Mouse (Mus musculus) activated CD4-positive, CD25-positive, alpha-beta regulatory T cell, adult 4 months (primary cell): ENCODE measurements around the gene Gm16181. TPM values are rescaled to one million over a fixed set of nuclear protein-coding genes. Genes with fewer than 3 reads are reported as not detected.

Experiments used
- ATAC-seq: one replicate; pipeline ENCODE4 v1.8.0; 2017
- polyA plus RNA-seq, 2 experiments: library from polyadenylated mRNA; unstranded; fragments of 100-300 nt; shearing (Covaris generic); gene quantifications; one replicate each; pipeline ENCODE4 v1.2.1; 2017

Gene Gm16181
- polyA plus RNA-seq, 2 experiments from 2014 or later = 1.8 TPM; not detected in 1

DNA sequence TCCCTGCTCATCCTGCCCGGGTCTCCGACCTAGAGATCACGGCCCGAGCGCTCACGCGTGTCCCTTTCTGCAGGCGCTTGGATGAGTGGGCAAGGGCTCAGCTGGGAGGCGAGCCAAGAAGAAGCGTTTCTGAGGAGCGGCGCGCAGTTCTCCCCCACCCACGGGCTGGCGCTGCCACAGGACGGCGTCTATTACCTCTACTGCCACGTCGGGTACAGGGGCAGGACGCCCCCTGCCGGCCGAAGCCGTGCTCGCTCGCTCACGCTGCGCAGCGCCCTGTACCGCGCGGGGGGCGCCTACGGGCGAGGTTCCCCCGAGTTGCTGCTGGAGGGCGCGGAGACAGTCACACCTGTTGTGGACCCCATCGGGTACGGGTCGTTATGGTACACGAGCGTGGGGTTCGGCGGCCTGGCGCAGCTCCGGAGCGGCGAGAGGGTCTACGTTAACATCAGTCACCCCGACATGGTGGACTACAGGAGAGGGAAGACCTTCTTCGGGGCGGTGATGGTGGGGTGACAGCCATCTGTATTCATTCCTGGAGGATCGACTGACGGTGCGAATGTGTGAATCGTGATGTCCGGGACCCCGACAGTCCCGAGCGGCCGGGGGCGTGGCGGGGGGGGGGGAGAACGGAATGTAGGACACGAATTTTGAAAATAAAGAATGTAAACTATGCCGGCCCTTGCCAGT, 24.9 kb upstream of the Gm16181 start:
- ATAC-seq = peak; percentile 30

DNA sequence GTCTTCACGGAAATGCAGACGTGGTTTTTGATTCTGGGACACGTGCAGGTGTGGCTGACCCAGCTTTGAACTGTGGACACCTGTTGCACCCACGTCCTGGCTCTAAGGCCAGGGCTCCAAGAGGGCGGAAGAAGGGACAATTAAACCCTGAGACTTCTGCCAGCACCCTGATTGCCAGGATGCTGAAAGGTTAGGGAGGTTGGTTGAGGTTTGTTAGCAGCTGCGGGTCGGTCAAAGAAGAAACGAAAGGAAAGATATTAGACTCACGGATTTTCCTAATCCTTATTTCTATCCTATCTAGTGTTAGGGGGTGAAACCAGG, 24.4 kb upstream of the Gm16181 start:
- no peak for ATAC-seq

DNA sequence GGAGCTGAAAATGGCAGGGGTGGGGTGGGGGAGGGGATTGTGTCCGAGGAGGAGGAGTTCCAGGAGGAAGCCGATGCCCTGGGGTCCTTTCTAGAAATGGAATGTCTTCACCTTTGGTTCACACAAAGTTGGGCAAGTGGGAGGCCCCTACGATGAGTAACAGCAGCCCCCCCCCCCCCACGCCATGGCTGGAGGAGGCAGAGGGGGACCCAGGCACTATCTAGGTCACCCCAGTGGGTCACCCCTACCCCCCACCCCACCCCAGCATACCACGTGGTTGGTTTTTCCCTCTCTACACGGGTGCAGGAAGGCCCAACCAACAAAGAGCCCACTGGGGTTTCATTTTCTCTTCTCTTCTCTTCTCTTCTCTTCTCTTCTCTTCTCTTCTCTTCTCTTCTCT, 23.5 kb upstream of the Gm16181 start:
- no peak for ATAC-seq

DNA sequence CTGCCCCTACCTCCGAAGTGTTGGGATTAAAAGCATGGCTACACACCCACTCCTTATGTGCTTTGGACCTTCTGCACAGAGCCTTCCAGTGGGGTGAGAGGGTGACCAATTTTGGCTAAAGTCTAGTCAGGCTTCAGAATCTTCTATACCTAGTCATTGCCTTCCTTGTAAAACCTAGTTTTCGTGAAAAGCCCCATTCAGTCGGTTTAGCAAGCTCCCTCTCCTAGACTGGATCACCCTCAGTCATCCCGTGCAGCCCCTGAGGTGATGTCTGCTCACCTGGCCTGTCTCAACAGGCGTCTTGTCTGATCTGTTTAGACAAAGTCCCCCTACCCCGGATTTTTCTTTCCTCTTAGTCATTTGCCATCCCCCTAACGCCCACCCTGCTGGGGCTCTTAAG, 22.6 kb upstream of the Gm16181 start:
- no peak for ATAC-seq

DNA sequence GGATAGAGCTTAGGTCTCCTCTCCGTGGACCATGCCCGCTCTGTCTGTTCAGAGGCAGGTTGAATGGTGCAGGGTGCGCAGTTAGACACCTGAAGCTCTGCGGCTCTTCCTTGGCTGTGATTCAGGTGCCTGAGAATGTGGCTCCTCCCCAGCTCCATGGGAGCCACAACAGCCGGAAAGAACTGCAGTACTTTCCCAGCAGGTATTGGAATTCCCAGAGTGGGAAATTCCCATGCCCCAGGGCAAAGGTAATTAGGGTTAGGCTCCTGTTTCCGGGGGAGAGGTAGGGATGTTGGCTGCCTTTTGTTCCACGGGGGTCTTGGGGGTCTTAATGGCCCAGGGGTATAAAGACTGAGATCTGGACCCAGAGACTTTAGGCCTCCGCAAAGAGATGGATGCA, 21.7 kb upstream of the Gm16181 start:
- no peak for ATAC-seq

DNA sequence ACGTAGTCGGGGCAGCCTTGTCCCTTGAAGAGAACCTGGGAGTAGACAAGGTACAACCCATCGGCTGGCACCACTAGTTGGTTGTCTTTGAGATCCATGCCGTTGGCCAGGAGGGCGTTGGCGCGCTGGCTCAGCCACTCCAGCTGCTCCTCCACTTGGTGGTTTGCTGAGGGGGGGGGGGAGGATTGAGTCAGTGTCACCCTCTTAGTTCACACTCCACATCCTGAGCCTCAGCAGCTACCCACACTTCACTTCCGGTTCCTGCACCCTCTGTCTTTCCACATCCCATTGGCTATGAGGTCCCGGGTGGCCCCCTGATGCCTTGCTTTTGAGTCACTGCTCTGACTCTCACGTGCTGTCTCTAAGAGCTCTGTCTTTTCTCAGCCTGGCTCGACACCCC, 20.2 kb upstream of the Gm16181 start:
- ATAC-seq = peak; percentile 70

DNA sequence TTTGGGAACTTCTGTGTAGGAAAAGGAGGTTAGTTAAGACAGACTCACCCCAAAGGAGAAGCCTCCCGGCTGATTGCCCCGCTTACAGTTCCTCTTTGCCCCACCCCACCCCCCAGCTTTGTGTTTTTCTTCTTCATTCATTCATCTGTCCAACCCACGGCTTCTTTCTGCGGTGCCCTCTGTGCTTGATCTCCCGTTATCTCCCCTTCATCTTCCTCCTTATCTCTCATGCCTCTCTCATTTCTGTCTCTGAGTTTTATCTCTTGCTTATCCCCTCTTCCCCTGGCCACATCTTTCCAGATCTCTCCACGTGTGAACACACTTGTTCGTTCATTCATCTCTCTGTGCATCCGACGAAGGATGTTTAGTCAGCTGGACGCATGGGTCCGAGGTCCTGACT, 19.5 kb upstream of the Gm16181 start:
- ATAC-seq = no peak

DNA sequence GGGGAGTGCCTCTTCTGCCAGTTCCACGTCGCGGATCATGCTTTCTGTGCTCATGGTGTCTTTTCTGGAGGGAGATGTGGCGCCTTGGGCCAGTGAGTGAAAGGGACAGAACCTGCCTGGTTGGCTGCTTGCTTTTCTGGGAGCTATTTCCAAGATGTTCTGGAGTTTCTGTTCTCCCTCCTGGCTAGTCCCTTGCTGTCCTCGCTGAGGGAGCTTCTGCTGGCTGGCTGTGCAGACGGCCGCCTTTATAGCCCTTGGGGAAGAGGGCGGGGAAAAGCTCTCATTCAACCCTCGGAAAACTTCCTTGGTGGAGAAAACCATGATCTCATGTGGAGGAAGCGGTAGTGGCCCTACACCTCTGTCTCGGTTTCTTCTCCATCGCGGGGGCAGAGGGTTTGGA, 18.8 kb upstream of the Gm16181 start, which contains the start of gene Tnf:
Gene Tnf (minus strand): TSS at position 221 of the 400 bp plus-strand sequence.
- ATAC-seq = peak; percentile 6

DNA sequence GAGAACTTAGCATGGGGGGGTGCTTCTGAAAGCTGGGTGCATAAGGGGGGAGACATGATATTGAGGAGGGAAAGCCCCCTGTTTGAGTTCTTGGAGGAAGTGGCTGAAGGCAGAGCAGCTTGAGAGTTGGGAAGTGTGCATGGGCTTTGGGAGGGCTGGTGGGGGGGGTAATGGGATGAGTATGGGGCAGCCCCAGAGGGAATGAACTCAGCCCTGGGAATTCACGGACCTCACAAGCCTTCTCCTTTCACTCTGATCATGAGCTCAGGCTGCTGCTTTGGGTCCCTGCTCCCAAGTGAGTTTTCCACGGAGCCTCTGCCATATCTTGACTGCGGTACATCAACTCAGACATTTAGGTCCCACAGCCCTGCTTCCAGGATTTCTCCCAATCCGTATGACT, 18.2 kb upstream of the Gm16181 start:
- no peak for ATAC-seq

DNA sequence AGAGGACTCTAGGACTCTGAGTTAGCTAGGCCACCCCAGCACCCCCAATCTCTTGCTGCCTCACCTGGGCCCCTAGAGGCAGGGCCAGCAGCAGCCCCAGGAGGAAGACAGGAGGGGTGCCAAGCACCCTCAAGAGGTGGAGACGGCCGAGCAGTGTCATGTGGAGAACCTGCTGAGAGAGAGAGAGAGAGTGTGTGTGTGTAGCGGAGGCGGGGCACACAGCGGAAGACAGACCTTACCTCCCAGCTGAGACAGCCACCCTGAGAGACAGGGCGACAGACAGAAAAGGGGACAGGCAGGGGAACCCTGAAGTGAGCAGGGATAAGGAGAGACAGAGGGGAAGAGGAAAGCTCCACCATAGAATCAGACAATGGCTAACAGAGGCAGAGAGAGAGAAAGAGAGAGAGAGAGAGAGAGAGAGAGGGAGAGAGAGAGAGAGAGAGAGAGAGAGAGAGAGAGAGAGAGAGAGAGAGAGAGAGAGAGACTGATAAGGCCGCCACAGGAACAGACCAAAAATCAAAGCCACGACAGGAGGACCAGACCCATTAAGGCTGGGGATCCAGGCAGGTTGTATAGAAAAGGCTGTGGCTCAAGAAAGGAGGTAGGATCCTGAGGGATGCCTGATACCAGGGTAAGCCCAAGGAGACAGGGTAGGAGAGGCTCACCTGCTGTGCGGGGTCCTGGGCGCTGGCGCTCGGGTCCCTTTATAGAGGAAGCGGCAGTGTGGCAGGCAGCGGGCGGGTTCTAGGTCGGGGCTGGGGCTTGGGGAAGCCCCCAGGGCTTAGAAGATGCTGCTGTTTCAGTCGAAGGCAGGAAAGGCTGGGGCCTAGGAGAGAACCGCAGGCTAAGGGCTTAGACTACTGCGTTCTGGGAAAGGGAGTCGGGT, 15.9 kb upstream of the Gm16181 start, which contains the start of gene Lta:
Gene Lta (minus strand): TSS at position 858 of the 886 bp plus-strand sequence.
- ATAC-seq = peak; percentile 55

DNA sequence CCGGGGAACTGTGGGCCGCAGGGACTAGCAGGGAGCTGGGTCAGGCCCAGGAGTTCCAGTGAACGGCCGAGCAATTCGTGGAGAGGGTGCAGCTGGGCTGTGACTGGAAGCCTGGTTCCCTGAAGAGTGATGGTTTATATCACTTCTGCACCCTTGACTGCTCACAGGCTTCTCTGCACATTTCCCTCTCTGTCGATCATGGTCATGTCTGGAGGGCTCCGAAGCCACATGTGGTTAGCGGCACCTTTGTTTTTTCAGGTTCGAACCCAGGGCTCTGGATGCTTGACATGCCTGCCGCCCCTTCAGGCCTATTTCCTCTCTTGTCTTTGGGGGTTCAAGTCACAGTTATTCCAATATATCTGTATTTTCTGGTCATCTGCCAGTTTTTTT, 15.3 kb upstream of the Gm16181 start:
- no peak for ATAC-seq

DNA sequence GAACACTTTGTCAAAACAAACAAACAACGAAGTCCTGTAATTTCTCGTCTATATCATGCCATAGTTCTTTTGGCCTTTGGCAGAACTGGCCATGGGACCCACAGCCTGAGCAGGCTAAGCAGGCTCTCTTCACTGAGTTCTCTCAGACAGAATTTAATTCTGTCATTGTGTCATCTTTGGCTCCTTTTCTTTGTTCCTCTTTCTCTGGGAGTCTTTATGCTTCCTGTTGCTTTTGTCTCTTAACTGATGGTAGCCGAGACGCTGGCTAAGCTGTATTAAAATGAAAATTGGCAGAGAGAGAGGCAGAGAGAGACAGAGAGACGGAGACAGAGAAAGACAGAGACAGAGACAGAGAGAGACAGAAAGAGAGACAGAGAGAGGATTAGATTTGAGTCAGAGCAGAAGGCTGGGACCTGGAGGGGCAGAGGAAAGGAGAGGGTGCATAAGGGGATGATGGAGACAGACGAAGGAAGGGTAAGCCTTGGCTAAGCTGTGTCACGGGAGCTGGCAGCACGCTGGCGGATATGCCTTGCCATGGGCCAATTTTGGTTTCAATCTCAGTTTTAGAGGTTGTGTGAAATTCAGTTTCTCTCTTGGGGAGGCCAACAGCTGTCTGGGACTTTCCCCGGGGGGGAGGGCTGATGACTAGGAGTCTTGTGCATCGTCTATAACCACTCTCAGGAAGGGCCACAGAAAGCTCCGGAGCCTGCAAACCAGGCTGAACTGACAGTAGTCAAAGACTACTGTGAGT, 10.7 kb upstream of the Gm16181 start:
- ATAC-seq = peak; percentile 90

DNA sequence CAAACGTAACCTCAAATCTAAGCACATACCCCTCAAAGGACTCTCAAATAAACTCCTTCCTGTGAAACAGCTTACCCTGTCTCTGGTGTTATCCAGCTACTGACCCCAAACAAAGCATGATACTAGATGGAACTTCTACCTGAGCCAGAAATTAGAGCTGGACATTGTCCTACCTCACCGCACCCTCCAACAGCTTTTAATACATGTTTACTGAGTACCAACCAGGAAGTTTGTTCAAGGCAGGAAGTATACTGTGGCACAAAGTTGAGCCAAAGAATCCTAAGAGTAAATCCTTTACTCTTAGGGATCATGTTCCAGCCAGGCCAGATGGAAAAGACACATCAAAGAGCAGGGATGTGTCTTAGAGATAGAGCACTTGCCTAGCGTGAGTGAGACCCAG, 10.0 kb upstream of the Gm16181 start:
- no peak for ATAC-seq

DNA sequence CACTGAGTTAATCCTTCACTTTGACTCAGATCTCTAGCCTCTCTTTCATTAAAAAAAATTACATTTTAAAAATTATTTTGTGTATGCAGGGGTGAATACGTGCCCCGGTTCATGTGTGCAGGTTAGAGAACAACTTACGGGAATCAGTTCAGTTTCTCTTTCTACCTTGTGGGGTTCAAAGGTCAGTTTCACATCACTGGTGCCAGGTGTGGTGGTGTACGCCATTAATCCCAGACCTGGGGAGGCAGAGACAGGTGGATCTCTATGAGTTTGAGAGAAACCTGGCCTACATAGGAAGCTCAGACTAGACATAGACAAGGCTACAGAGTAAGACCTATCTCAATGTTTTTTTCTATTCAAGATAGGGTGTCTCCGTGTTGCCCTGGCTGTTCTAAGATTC, 7.6 kb upstream of the Gm16181 start:
- ATAC-seq = no peak

DNA sequence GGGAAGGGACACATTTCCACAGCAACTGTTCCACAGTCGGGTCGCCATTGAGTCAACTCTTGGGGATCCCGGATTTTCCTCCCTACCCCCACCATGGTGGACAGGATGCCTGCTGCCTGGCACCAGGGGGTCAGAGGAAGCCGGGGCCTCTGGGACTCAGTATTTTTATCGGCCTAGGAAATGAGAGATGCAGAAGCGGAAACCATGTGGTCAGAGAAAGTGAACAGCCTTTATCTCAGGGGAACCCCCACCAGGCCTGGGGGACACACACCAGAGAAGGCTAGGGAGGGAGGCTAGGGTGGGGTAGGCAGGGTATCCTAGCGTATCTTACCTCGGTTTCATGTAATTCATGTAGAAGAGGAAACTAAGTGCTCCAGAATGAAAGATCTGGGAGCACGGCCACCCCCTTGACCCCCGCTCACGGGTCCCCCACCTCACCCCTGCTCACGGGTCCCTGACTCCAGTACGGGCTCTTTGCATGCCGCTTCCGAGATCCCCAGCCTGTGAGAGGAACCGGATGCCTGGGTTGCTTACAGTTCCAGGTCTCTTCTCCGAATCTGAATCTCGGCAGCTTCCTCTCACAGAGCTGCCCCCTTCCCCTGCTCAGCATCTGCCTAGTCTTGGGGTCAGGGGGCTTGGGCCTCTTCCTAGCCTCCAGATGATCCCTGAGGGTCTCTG, 2.0 kb upstream of the Gm16181 start:
- ATAC-seq = peak; percentile 60

DNA sequence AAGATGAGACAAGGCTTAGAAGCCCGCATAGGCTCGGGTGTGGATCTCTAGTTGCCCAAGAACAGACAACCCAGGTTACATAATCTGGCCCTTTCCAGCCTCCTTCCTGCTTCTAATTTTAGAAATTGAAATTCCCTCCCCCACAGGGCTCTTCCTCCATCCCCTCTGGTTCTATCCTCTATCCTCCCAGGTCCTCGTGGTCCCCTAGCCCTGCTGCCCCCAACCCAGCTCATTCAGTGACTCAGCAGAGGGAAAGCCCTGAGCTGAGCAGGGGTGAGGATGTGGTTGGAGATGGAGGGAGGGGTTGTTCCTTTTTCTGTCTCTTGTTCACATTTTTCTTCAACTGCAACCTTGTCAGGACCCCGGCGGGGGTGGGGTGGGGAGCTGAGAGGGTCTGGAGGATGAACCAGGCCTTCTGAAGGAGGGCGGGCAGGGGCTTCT, 1.0 kb upstream of the Gm16181 start:
- peak; percentile 76 for ATAC-seq

DNA sequence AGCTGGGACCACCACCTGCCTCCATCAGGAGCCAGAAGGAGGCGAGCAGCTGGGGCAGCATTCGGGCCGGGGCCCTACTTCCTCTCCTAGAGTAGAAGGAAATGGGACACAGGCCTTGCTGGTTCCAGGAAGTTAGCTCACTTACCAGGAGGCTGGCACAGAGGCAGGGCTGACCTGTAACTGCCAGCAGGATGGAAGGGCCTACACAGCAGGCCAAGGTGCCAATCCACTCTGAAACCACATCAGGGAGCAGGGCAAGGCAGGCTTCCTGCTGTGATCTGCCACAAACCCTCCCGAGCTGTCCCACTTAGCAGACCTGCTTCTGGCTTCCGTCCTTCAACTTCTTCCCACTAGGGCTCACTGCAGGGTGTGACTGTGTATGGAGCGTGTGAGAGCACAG, 1.7 kb downstream of the Gm16181 start:
- ATAC-seq = no peak

DNA sequence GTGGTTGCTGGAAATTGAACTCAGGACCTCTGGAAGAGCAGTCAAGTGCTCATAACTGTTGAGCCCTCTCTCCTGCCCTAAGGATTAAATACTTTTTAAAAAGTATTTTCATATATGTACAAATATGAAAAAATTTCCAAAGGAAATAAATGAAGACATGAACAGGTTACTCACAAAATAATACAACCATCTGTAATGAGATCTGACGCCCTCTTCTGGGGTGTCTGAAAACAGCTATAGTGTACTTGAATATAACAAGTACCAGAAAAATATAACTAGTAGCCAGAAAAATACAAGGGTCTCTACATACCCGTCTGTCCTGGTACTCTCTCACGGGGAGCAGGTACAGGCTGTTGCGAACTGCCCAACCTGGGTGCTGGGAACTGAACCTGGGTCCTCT, 4.0 kb downstream of the Gm16181 start:
- ATAC-seq = no peak

DNA sequence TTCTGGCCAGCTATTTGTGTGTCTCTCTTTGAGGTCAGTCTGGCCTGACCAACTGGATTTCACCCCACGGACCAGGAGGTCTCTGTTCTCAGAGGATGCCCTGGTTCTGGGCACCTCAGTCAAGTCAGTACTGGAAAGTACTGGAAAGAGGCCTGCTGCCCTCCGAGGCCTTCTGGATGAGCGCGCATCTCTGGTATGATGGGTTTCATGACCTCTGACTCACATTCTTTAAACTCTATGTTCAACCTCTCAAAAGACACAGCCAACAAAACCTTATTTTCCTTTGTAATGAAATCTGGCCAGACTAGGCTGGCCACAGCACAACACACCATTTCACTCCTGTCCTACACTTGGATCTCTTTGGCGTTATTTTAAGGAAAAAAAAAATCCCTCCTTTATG, 4.8 kb downstream of the Gm16181 start:
- no peak for ATAC-seq

DNA sequence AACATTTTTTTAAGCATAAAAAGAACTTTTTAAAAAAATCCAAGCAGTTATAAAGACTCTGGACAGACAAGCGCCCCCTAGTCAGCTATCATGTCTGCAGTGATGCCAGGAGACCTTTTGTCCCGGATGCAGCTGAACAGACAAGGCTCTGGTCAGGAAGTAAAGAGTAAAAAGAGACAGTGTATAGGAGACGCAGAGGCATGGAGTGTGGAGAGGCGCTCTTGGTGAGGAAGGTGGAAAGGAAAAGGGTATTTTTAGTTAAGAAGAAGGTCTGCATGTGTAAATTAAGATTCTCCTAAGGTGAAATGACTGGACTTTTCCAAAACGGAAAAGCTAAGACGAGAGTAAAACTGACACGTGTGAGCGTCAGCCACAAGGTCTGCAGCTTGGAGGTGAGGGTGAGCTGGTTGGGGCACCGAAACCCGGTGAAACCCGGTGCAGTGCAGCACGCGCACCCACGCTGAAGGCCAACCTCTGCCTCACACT, 6.0 kb downstream of the Gm16181 start:
- ATAC-seq = peak; percentile 21

DNA sequence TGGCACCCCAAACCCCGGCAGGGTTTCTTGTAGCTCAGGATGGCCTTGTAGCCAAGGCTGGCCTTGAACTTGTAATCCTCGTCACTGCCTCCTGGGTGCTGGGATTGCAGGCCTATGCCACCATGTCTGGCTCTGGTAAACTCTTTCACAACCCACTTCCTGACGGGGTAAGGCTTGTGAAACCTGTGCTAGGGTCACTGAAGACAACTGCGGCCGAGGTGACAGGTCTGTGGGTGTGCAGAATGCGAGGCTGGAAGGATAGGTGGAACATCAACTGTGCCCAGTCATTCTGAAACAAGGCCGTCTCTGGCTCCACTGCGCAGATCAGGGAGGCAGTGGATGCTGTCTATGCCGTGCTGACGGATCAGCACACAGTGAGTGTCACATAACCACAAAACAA, 10.4 kb downstream of the Gm16181 start:
- peak; percentile 58 for ATAC-seq

DNA sequence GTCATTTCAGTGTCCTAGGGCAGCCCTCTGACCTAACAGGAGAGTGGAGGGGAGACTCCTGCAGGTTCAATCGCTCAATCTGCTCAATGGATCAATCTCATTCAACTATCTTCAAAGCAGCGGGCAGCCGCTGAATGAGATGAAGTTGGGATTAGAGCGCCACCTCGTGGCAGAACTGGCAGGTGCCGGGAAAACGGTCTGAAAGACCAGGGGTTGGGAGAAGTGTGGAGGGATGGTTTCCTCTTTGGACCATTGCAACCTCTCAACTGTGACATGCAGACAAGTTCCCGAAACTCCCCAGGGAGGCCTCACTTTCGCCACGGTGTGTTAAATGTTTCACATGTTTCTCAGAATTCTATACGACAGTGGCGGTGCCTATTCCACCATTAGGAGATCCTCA, 11.4 kb downstream of the Gm16181 start:
- no peak for ATAC-seq

DNA sequence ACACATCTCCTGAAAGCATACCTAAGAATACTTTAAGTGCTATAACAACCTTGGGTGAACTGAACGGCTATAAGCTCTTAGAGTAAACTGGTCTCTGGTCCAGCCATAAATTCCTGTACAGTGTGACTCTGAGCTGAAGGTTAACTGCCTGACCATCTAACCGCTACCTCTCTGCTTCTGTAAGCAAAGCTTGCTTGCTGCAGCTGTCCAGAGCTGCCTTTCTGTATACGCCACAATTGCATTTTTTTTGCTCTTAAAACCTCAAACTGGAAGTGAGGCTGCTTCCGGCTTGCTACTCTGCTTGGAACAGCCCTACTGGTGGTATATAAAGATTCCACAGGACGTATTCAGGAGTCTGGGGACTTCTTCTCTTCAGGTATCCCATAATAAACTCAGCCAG, 12.0 kb downstream of the Gm16181 start:
- ATAC-seq = peak; percentile 18
